Mouse (Mus musculus): ENCODE results near the gene Lgmn. TPM values are rescaled to one million over a fixed set of nuclear protein-coding genes. Genes with fewer than 3 reads are reported as not detected.

Gene Lgmn
- polyA plus RNA-seq, 1 experiment from 2014 or later = 84.1 TPM

DNA sequence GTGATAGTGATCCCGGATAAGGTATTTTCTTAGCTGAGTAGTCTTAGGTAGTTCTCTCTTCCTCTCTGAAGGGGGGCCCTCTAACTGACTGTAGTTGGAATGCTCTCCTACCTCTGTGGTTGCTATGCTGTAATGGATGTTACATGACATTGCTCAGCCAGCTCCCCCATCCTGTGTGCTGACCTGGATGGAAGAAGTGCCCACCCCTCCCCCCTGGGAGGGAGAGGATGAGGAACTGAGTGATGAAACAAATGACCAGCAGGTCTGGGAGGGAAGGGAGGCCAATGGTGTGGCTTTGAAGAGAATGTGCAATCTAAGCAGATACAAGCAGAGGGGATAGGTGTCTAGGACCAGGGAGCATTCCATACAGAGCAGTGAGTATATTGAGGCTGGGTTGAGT, 82.8 kb downstream of the Lgmn start:
- no peak for ATAC-seq
- no peaks in the 10 kb centered on the region for H3K27me3 ChIP-seq (replicated peaks)
- H3K27ac ChIP-seq = no peak overlapping the region
- H3K4me3 ChIP-seq (replicated peaks) = no peak overlapping the region
- no peak overlapping the region for H3K9ac ChIP-seq
- H3K4me2 ChIP-seq (replicated peaks) = no peak overlapping the region
- WGBS = 77% methylated on average over 1 of the region's 1 CpGs
- H3K4me1 ChIP-seq (replicated peaks) = no peaks in the 10 kb centered on the region
- H3K9me3 ChIP-seq = no peaks in the 10 kb centered on the region
- H3K36me3 ChIP-seq = peaks cover 18% of the 10 kb centered on the region

DNA sequence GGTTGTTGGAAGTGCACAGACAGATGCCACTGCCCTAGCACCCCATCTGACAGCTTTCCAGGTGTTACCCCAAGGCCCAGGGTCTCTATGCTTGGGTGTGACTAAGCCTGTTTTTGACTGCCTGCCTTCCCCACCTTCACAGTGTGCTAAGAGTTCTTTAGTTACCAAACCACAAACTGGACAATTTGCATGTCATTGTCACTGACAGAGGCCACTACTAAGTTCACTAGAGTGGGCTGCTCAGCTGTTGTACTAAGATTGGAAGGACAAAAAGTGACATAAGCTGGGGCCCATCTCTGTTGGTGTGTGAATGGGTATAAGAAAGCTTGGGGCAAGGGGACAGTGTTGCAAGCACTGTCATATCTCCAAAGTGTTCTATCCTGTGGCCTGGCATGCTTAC, 83.8 kb downstream of the Lgmn start:
- H3K9ac ChIP-seq = no peak overlapping the region
- H3K4me1 ChIP-seq (replicated peaks) = no peaks in the 10 kb centered on the region
- H3K4me2 ChIP-seq (replicated peaks) = no peak overlapping the region
- H3K27me3 ChIP-seq (replicated peaks) = no peaks in the 10 kb centered on the region
- no peaks in the 10 kb centered on the region for H3K9me3 ChIP-seq
- H3K27ac ChIP-seq = no peak overlapping the region
- peaks cover 11% of the 10 kb centered on the region; the same call in 1 of the 2 replicates for H3K36me3 ChIP-seq
- H3K4me3 ChIP-seq (replicated peaks) = no peak overlapping the region
- ATAC-seq = no peak

DNA sequence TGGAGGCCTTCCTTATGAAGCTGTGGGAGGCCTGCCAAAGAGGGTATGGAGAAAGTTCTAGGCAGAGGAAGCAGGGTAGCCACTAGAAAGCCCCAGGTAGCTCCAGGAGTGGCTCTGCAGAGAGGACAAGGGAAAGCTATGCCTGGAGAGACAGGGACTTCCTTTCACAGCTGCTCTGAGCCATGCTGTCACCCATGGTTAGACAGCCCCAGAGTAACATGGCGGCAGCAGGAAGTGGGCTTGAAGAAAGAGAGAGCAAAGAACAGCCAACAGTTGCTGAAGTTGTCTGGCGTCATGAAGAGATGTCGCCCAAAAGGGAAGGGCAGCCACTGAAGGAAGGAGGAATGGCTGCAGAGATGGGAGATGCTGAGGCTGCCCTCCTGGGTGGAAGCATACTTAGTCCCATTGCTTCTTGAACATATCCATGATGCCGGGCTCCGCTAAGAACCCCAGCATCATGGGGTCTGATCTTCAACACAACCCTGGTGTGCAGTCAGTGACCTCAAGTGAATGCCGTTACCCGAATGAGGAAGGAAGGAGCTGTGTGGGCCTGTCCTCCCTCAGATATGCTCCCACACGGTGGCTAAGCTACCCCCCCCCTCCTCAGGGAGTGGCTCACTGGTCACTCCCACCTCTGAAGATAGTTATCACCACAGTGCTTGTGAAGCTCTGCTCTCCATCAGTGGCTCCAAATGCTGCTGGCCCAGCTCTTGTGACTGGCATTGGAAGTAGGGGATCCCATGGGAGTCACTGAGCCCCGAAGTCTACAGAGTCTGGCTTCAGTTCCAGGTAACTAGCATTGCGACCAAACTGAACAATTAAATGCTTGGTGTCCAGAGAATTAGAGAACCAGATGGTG, 85.3 kb downstream of the Lgmn start:
- Histone ChIP-seq H3K4me1 (replicated peaks) (no peaks in the 10 kb centered on the region), H3K27me3 (replicated peaks) (no peaks in the 10 kb centered on the region), H3K9me3 (no peaks in the 10 kb centered on the region), H3K4me3 (replicated peaks) (no peak overlapping the region), H3K9ac (no peak overlapping the region), H3K27ac (no peak overlapping the region), H3K4me2 (replicated peaks) (no peak overlapping the region), H3K36me3 (peaks cover 3% of the 10 kb centered on the region; the same call in 1 of the 2 replicates)
- no peak for ATAC-seq
- WGBS = 90% methylated on average over 10 of the region's 10 CpGs

DNA sequence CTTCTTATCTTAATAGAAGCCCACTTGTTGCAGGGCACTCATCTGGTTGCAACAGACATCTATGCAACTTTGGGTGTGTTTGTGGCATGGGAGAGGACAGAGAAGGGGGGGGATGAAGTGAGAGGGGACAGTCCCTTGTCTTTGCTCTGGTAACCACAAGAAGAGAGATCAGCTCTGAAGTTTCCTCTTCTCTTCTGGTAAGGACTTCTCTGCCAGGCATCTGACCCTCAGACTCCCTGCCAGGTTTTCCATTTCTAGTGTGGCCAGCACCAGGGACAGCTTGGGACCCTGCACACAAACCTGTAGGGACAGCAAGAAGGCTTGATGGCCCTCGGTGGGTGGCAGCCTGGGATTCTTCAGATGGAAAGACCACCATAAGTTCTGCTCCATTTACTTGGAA, 88.6 kb downstream of the Lgmn start:
- Histone ChIP-seq H3K36me3 (no peaks in the 10 kb centered on the region), H3K27ac (no peak overlapping the region), H3K9ac (no peak overlapping the region), H3K4me3 (replicated peaks) (no peak overlapping the region), H3K4me1 (replicated peaks) (no peaks in the 10 kb centered on the region), H3K4me2 (replicated peaks) (no peak overlapping the region), H3K9me3 (no peaks in the 10 kb centered on the region), H3K27me3 (replicated peaks) (no peaks in the 10 kb centered on the region)
- 90% methylated on average over 1 of the region's 1 CpGs for WGBS
- ATAC-seq = no peak

DNA sequence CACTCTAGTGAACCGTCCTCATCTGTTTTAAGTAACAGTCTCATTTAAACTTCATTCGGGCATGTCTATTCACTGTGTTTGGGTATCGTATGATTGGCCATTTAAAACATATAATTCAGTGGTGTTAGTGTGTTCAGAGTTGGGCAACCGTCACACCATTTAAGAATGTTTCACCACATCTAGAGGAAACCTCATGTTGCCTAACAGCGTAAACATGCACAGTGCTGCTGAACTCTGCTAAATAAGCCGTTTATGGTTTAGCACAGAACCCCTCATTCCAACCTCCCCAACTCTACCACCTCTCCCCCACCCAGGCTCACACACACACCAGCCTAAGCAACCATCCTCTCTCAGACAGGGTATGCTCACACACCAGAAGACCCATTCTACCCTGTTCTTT, 91.2 kb downstream of the Lgmn start:
- Histone ChIP-seq H3K27ac (no peak overlapping the region), H3K27me3 (replicated peaks) (no peaks in the 10 kb centered on the region), H3K4me3 (replicated peaks) (no peak overlapping the region), H3K9ac (no peak overlapping the region), H3K9me3 (no peaks in the 10 kb centered on the region), H3K4me1 (replicated peaks) (no peaks in the 10 kb centered on the region), H3K4me2 (replicated peaks) (no peak overlapping the region), H3K36me3 (no peaks in the 10 kb centered on the region)
- 90% methylated on average over 6 of the region's 6 CpGs for WGBS
- no peak for ATAC-seq

DNA sequence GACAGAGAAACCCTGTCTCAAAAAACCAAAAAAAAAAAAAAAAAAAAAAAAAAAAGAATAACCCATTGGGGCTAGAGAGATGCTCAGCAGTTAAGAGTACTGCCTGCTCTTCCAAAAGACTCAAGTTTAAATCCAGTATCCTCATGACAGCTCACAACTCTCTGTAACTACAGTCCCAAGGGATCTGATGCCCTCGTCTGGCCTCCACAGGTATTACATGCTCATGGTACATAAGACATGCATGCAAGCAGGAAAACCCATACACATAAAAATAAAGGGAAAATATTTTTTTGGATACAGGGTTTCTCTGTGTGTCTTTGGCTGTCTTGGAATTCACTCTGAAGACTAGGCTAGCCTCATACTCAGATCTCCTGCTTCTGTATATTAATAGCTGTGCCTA, 93.1 kb downstream of the Lgmn start:
- no peak overlapping the region for H3K27ac ChIP-seq
- H3K9me3 ChIP-seq = no peaks in the 10 kb centered on the region
- H3K36me3 ChIP-seq = no peaks in the 10 kb centered on the region
- H3K4me2 ChIP-seq (replicated peaks) = no peak overlapping the region
- ATAC-seq = no peak
- 19% methylated on average over 1 of the region's 1 CpGs for WGBS
- no peak overlapping the region for H3K4me3 ChIP-seq (replicated peaks)
- H3K4me1 ChIP-seq (replicated peaks) = no peaks in the 10 kb centered on the region
- no peak overlapping the region for H3K9ac ChIP-seq
- no peaks in the 10 kb centered on the region for H3K27me3 ChIP-seq (replicated peaks)

DNA sequence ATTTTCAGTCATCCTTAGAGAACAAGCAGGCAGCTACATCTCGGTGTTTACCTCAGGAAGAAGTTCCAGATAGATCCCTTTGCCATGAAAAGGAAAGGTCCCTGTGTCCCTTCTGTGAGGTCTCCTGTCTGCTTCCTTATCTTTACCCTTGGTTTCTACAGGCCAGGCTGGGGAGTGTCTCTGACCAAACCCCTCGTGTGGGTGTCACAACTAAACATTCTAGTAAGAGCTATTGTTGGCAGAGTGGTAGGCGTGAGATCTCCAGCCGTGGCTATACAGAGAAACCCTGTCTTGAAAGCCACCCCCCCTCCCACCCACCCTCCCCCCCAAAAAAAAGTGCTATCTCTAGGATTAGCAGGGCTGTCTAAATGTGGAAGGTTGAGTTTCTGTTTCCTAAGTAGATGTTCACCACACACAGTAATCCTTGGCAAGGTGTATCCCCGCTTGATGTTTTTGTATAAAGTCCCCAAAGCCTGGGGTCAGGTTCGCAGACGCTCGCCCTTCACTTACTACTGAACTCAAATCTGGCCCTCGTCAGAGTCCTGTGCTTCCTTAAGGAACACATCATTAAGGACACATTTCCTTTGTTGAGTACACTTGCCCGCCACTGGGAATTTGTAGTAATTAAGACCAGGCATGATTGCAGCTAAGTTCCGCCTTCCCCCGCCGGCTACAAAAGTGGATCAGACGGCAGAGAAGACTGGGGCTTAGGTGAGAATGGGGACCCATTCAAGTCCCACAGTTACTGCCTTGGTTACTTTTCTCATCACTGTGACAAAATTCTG, 94.4 kb downstream of the Lgmn start:
- Histone ChIP-seq H3K4me2 (replicated peaks) (no peak overlapping the region), H3K36me3 (no peaks in the 10 kb centered on the region), H3K9ac (no peak overlapping the region), H3K27me3 (replicated peaks) (no peaks in the 10 kb centered on the region), H3K4me1 (replicated peaks) (no peaks in the 10 kb centered on the region), H3K4me3 (replicated peaks) (no peak overlapping the region), H3K27ac (no peak overlapping the region), H3K9me3 (no peaks in the 10 kb centered on the region)
- 72% methylated on average over 14 of the region's 14 CpGs for WGBS
- no peak for ATAC-seq

Other genes starting within 250 kb of the Lgmn start
- 9.4 and 11.8 TPM in 2 replicates for gene Rin3, start 156.8 kb downstream of the Lgmn start, polyA plus RNA-seq (2015; fragmentation: Nextera tagmentation; extraction: Ambion mirVana)
- gene Golga5, start 29.3 kb upstream of the Lgmn start, polyA plus RNA-seq (2015; fragmentation: Nextera tagmentation; extraction: Ambion mirVana) = 30.0 and 33.1 TPM in 2 replicates
- gene Chga, start 115.2 kb upstream of the Lgmn start, polyA plus RNA-seq (2015; fragmentation: Nextera tagmentation; extraction: Ambion mirVana) = 26.2 and 27.3 TPM in 2 replicates

Measured in intestine, embryonic 15.5 days (tissue).